Mouse (Mus musculus) CD4-positive, CD25-positive, alpha-beta regulatory T cell, adult 2 months (primary cell): ENCODE results near the gene Lrrc47.

Experiments
- DNase-seq: peaks from one replicate; pipeline ENCODE4 v3.0.0-alpha.2; 2012; ENCODE audit warnings: low read depth, low spot score

Lrrc47 gene

GRCm38 (mm10) chr4:154011646-154012089 lies at the start of gene Lrrc47:
Gene Lrrc47, plus strand, starts transcription at chr4:154011731.
- peak; percentile 79 for DNase-seq

- DNase-seq = no peak
These were observed 48.9 kb upstream of the Lrrc47 start for GRCm38 (mm10) chr4:153962631-153963030.

- no peak for DNase-seq
These were observed 44.9 kb upstream of the Lrrc47 start for GRCm38 (mm10) chr4:153966651-153967050.

- DNase-seq = no peak
These were observed 44.0 kb upstream of the Lrrc47 start for GRCm38 (mm10) chr4:153967556-153967955.

- no peak for DNase-seq
These were observed 43.5 kb upstream of the Lrrc47 start for GRCm38 (mm10) chr4:153968063-153968462.

- DNase-seq = peak; percentile 93
These were observed 36.9 kb upstream of the Lrrc47 start, which contains the start of the genes Dffb and Cep104 for GRCm38 (mm10) chr4:153974431-153975291. Gene Dffb, minus strand, starts transcription at chr4:153975126. Gene Cep104, plus strand, starts transcription at chr4:153975194.

DNA sequence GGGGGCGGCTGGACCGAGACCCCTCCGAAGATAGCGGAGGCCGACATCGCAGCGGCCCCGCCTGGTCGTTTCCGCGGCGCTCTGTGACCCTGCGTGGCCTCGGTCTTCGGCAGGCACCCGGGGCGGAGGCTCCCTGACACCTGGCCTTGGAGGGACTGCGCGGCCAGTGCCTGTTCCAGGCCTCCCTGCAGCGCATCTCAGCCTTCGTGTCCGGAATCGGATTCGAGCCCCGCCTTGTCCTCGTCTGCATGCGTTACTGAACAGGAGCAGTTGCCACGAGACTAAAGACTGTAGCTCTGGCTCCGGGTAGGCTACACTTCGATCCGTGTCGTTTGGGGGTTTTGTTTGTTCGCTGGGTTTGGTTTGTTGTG lies 36.3 kb upstream of the Lrrc47 start:
- no peak for DNase-seq

- peak; percentile 17 for DNase-seq
These were observed 35.8 kb upstream of the Lrrc47 start for GRCm38 (mm10) chr4:153975768-153976167.

- no peak for DNase-seq
These were observed 32.3 kb upstream of the Lrrc47 start for GRCm38 (mm10) chr4:153979243-153979642.

GRCm38 (mm10) chr4:153980470-153980869 lies 31.1 kb upstream of the Lrrc47 start:
- DNase-seq = no peak

- DNase-seq = no peak
These were observed 18.8 kb upstream of the Lrrc47 start for GRCm38 (mm10) chr4:153992715-153993114.

DNA sequence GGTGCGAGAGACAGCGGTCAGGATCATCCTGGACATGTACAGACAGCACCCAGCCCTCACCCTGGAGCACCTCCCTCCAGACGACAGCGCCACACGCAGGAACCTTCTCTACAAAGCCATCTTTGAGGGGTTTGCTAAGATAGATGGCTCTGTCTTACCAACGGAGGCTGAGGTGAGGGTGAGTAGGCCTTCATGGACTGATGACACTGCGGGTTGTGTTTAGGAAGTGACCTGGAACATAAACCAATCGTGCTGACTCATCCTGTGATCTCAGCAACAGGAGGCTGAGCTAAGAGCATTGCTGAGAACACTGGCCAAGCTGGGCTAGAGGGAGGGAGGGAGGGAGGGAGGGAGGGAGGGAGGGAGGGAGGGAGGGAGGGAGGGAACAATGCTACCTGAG lies 18.0 kb upstream of the Lrrc47 start:
- no peak for DNase-seq

- no peak for DNase-seq
These were observed 6.0 kb upstream of the Lrrc47 start for GRCm38 (mm10) chr4:154005488-154005887.

GRCm38 (mm10) chr4:154006264-154006663 lies 5.3 kb upstream of the Lrrc47 start:
- DNase-seq = no peak

DNA sequence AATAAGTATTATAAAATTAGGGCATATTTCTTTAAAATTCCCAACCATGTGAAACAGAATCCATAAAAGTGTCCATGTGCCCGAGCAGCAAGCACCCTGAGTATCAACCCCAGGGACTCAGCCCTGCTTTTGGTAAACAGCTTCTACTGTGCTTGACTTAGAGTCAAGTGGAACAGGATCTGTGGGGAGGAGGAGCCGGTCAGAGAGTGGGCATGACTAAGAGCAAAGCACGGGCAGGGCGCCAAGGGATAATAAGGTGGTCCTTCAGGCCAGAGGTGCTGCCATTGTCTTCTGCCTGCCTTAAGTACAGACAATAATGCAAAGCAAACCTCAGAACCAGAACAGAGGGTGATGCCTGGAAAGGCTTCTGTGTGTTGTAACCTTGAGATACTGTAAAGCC lies 3.8 kb upstream of the Lrrc47 start:
- no peak for DNase-seq

GRCm38 (mm10) chr4:154010907-154011645 lies 455 bp upstream of the Lrrc47 start:
- DNase-seq = no peak

GRCm38 (mm10) chr4:154012132-154012882 lies 776 bp downstream of the Lrrc47 start:
- peak; percentile 43 for DNase-seq

- no peak for DNase-seq
These were observed 3.9 kb downstream of the Lrrc47 start for GRCm38 (mm10) chr4:154015476-154015875.

- DNase-seq = peak; percentile 57
These were observed 8.0 kb downstream of the Lrrc47 start for GRCm38 (mm10) chr4:154019571-154019970.

- DNase-seq = no peak
These were observed 9.9 kb downstream of the Lrrc47 start for GRCm38 (mm10) chr4:154021432-154021831.

GRCm38 (mm10) chr4:154022407-154022806 lies 10.9 kb downstream of the Lrrc47 start:
- no peak for DNase-seq

DNA sequence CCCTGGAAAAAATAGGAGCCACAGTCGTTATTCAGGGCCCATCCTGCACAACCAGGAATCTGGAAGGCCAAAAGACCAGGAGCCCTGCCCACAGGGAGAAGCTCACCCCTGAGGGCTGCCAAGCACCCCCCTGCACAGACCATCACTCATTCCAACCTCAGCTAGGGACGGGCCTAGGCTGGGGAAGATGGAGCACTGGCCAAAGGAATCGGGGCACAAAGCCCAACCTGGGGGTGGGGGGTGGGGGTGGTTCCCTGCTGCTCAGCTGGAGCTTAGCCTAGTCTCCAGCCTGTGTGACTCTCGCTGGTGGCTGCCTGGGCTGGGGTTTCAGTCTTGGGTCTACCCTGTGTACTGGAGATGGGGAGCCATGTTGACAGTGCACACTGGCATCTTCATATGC lies 11.3 kb downstream of the Lrrc47 start:
- DNase-seq = no peak
